Mouse (Mus musculus): ENCODE measurements around the gene Eif5. TPM values are rescaled to one million over a fixed set of nuclear protein-coding genes. Genes with fewer than 3 reads are reported as not detected.

Gene Eif5
- polyA plus RNA-seq, 1 experiment, result 91.0 TPM

DNA sequence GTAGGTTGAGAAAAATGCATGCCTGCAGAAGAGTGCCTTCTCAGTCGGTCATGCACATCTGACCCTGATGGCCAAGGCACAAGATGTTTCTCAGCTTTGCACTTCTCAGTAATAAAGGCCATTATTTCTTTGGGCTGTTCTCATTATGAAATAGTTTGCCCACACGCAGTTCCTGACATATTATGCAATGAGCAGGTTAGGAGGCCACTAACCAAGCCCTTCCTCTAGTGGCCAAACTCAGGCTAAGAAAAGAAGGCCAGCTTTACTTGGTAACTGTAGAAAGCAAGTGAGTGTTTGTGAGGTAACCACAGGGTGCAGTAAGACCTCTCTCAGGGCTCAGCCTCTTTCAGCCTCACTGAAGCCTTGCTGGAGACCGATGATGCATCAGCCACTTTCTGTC is 12.9 kb upstream of the Eif5 start:
- TF ChIP-seq FOSL1 (IDR thresholded peaks at IDR 0.05; ENCODE audit: insufficient read depth, low read length, poor library complexity, severe bottlenecking), result no peak
- no peak for TF ChIP-seq CEBPB (IDR thresholded peaks at IDR 0.05; ENCODE audit: low read depth)
- Histone ChIP-seq H3K36me3 (ENCODE audit: control insufficient read depth, insufficient read depth) (no peaks in the 10 kb centered on the region), H3K4me3 (ENCODE audit: insufficient read depth, poor library complexity, severe bottlenecking) (no peak overlapping the region), H3ac (ENCODE audit: control insufficient read depth, insufficient read length, low read depth) (no peak overlapping the region), H3K79me3 (ENCODE audit: low read depth) (no peaks in the 10 kb centered on the region), H3K27me3 (ENCODE audit: control insufficient read depth, insufficient read depth, insufficient read length) (no peaks in the 10 kb centered on the region), H3K79me2 (ENCODE audit: control insufficient read depth, insufficient read depth) (no peaks in the 10 kb centered on the region)

DNA sequence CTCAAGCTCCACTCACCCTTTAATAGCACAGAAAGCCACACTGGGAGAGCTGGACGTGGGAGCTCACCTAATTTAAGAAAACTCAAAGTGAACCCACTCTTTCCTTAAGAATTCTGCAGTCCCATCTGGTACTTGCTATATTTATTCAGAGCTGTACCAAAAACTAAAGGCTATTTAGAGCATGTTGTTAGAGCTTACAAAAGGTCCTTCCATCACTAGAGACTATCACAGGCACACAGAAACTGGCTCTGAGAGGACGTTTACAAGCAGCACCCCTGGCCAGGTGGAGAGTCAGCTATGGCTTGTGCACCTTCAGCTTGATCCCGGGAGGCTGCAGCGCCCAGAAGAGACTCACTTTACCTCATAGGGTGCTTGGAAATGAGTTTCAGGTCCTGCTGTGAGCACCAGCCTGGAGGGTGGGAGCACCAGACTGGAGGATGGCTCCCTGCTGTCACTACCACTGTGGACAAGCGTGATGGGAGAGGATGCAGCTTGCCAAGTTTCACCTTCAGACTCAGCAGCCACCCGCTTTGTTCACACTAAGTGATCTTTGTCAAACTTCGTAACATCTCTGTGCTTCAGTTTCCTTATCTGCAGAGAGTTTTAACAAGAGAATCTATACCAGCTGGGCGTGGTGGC is 10.1 kb upstream of the Eif5 start:
- TF ChIP-seq MYOG (IDR thresholded peaks at IDR 0.05; ENCODE audit: control insufficient read depth, extremely low read depth, insufficient read length), result no peak
- TF ChIP-seq CEBPB (IDR thresholded peaks at IDR 0.05; ENCODE audit: low read depth), result no peak
- no peak for TF ChIP-seq USF1 (IDR thresholded peaks at IDR 0.05; ENCODE audit: low read depth)
- TF ChIP-seq FOSL1 (IDR thresholded peaks at IDR 0.05; ENCODE audit: insufficient read depth, low read length, poor library complexity, severe bottlenecking), result no peak
- H3K36me3 ChIP-seq (ENCODE audit: control insufficient read depth, insufficient read depth), result no peaks in the 10 kb centered on the region

DNA sequence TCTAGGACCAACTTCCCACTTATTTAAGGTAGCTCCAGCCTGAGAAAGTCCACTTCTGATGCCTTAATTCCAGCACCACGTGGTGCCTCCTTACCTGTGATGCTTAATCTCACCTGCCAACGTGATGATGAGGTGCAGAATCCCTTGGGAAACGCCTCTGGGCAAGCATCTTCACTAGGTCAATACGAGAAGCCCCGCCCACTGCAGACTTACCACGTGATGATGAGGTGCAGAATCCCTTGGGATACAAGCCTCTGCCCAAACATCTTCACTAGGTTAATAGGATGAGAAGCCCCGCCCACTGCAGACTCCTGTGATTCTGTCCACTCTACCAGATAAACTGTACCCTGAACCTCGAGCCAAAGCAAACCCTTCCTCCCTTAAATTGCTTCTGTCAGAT is 8.6 kb upstream of the Eif5 start:
- no peak overlapping the region for H3ac ChIP-seq (ENCODE audit: control insufficient read depth, insufficient read length, low read depth)
- no peaks in the 10 kb centered on the region for H3K36me3 ChIP-seq (ENCODE audit: control insufficient read depth, insufficient read depth)
- no peaks in the 10 kb centered on the region for H3K27me3 ChIP-seq (ENCODE audit: control insufficient read depth, insufficient read depth, insufficient read length)
- no peaks in the 10 kb centered on the region for H3K79me2 ChIP-seq (ENCODE audit: control insufficient read depth, insufficient read depth)
- no peak overlapping the region for H3K4me3 ChIP-seq (ENCODE audit: insufficient read depth, poor library complexity, severe bottlenecking)
- H3K79me3 ChIP-seq (ENCODE audit: low read depth), result no peaks in the 10 kb centered on the region
- no peak for TF ChIP-seq CEBPB (IDR thresholded peaks at IDR 0.05; ENCODE audit: low read depth)
- peak; percentile 68 for TF ChIP-seq USF1 (IDR thresholded peaks at IDR 0.05; ENCODE audit: low read depth)

More for the DNA sequence above, 10.1 kb upstream of the Eif5 start:
- Histone ChIP-seq H3K79me3 (ENCODE audit: low read depth) (no peaks in the 10 kb centered on the region), H3K79me2 (ENCODE audit: control insufficient read depth, insufficient read depth) (no peaks in the 10 kb centered on the region), H3K4me3 (ENCODE audit: insufficient read depth, poor library complexity, severe bottlenecking) (no peak overlapping the region), H3ac (ENCODE audit: control insufficient read depth, insufficient read length, low read depth) (no peak overlapping the region), H3K27me3 (ENCODE audit: control insufficient read depth, insufficient read depth, insufficient read length) (no peaks in the 10 kb centered on the region)

DNA sequence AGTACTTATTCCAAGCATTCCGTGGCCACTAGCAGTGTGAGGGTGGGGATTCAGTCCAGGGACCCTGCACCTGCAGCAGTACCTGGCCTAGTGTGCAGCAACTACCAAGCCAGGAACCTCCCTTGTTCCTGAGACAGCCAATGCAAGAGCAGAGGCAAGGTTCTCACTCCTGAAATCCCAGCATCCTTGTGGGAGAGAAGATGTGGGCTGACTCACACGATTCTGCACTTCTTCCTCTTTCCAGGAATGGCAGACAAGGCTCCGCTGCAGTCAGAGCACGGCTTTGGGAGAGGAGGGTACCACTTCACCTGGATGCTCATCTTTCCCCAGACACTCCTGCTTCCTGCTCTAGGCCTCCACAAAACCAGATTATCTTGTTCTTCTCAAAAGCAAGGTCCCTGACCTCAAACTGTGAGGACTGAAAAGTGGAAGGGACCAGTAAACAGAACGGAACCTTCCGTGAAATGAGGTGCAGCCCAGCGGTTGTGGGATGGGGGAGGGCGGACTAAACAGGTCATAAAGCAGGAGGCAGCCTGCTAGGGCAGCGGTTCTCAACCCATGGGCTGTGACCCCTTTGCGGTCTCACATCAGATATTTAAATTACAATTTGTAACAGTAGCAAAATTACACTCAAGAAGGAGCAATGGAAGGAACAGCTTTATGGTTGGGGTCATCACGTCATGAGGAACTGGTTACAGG is 4.6 kb upstream of the Eif5 start:
- no peaks in the 10 kb centered on the region for H3K36me3 ChIP-seq (ENCODE audit: control insufficient read depth, insufficient read depth)
- H3ac ChIP-seq (ENCODE audit: control insufficient read depth, insufficient read length, low read depth), result no peak overlapping the region
- H3K27me3 ChIP-seq (ENCODE audit: control insufficient read depth, insufficient read depth, insufficient read length), result no peaks in the 10 kb centered on the region
- H3K4me3 ChIP-seq (ENCODE audit: insufficient read depth, poor library complexity, severe bottlenecking), result no peak overlapping the region
- peaks cover 10% of the 10 kb centered on the region for H3K79me2 ChIP-seq (ENCODE audit: control insufficient read depth, insufficient read depth)
- TF ChIP-seq CTCF (IDR thresholded peaks at IDR 0.05; ENCODE audit: control insufficient read depth, insufficient read depth, insufficient read length), result no peak
- no peak for TF ChIP-seq MAX (IDR thresholded peaks at IDR 0.05)
- H3K79me3 ChIP-seq (ENCODE audit: low read depth), result no peaks in the 10 kb centered on the region

DNA sequence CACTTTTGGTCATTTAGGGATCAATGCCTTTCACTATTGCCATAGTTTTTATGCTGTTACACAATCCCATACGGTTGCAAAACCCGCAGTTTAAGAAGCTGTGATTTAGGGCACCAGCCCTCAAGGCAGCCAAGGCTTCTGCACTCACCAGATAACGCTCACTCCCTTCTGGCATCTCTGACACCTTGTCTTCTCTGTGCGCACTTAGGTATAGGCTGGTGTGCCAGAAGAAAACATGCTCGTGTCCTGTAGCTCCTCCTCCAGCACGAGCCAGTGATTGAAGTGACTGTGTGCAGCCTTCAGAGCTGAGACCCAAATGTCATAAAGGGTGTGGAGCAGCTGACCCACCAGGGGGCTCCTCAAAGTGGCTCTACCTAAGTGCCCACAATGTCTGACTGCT is 2.5 kb upstream of the Eif5 start:
- Histone ChIP-seq H3K4me3 (ENCODE audit: insufficient read depth, poor library complexity, severe bottlenecking) (no peak overlapping the region), H3ac (ENCODE audit: control insufficient read depth, insufficient read length, low read depth) (no peak overlapping the region), H3K79me2 (ENCODE audit: control insufficient read depth, insufficient read depth) (peaks cover 30% of the 10 kb centered on the region), H3K79me3 (ENCODE audit: low read depth) (peaks cover 17% of the 10 kb centered on the region), H3K36me3 (ENCODE audit: control insufficient read depth, insufficient read depth) (peaks cover 17% of the 10 kb centered on the region), H3K27me3 (ENCODE audit: control insufficient read depth, insufficient read depth, insufficient read length) (no peaks in the 10 kb centered on the region)
- no peak for TF ChIP-seq MYOG (IDR thresholded peaks at IDR 0.05; ENCODE audit: control insufficient read depth, extremely low read depth, insufficient read length)
- TF ChIP-seq CEBPB (IDR thresholded peaks at IDR 0.05; ENCODE audit: low read depth), result no peak
- TF ChIP-seq FOSL1 (IDR thresholded peaks at IDR 0.05; ENCODE audit: insufficient read depth, low read length, poor library complexity, severe bottlenecking), result no peak
- TF ChIP-seq MAX (IDR thresholded peaks at IDR 0.05), result no peak
- TF ChIP-seq USF1 (IDR thresholded peaks at IDR 0.05; ENCODE audit: low read depth), result no peak
- TF ChIP-seq MYOD1 (IDR thresholded peaks at IDR 0.05; ENCODE audit: control insufficient read depth, insufficient read length, low read depth), result no peak
- TF ChIP-seq CTCF (IDR thresholded peaks at IDR 0.05; ENCODE audit: control insufficient read depth, insufficient read depth, insufficient read length), result no peak

DNA sequence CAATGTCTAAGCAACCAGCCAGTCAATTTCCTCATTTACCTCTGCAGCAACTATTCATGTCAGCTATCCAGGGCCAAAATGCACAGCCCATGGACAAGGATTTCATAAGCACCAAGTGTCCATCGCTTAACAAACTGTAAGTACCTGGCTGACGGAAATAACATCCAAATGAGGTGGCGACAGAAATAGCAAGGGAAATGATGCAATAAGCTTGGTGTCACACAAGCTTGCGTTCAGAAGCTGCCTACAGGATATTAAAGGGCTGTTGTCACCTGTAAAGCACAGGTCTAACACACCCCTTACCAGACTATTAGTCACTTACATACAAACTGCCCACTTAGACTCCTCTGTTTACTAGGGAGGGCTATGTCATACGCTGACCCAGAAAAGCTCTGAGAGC is 2.1 kb upstream of the Eif5 start:
- Histone ChIP-seq H3K27me3 (ENCODE audit: control insufficient read depth, insufficient read depth, insufficient read length) (no peaks in the 10 kb centered on the region), H3K79me3 (ENCODE audit: low read depth) (peaks cover 22% of the 10 kb centered on the region), H3K4me3 (ENCODE audit: insufficient read depth, poor library complexity, severe bottlenecking) (no peak overlapping the region), H3ac (ENCODE audit: control insufficient read depth, insufficient read length, low read depth) (no peak overlapping the region), H3K36me3 (ENCODE audit: control insufficient read depth, insufficient read depth) (peaks cover 21% of the 10 kb centered on the region), H3K79me2 (ENCODE audit: control insufficient read depth, insufficient read depth) (peaks cover 35% of the 10 kb centered on the region)
- TF ChIP-seq FOSL1 (IDR thresholded peaks at IDR 0.05; ENCODE audit: insufficient read depth, low read length, poor library complexity, severe bottlenecking) (no peak), MYOD1 (IDR thresholded peaks at IDR 0.05; ENCODE audit: control insufficient read depth, insufficient read length, low read depth) (no peak), USF1 (IDR thresholded peaks at IDR 0.05; ENCODE audit: low read depth) (no peak), CTCF (IDR thresholded peaks at IDR 0.05; ENCODE audit: control insufficient read depth, insufficient read depth, insufficient read length) (no peak), MAX (IDR thresholded peaks at IDR 0.05) (no peak), CEBPB (IDR thresholded peaks at IDR 0.05; ENCODE audit: low read depth) (no peak), MYOG (IDR thresholded peaks at IDR 0.05; ENCODE audit: control insufficient read depth, extremely low read depth, insufficient read length) (no peak)
